Mouse (Mus musculus) cerebellum, postnatal 4 days (tissue): Measurements from ENCODE around the gene Zan.
"Not testable (repeated sequence)": the region's sequence is repeated elsewhere in the genome, so short reads cannot be mapped to it uniquely, and the experiment has no call there.

ENCODE experiments used
- DNase-seq, 2 experiments: peaks; one replicate each; pipeline ENCODE4 v3.0.0; 2022; ENCODE audit warnings: low spot score in 2 of 2, mixed read lengths in 1 of 2

Gene Zan

GRCm38 (mm10) chr5:137501709-137502666, 25.1 kb upstream of the Zan start, which contains the start of gene Pop7:
Gene Pop7 (minus strand): TSS chr5:137502518.
- DNase-seq = peak; percentile 98 to 99

- no peak for DNase-seq
These were observed 23.3 kb upstream of the Zan start for GRCm38 (mm10) chr5:137500186-137500585.

GRCm38 (mm10) chr5:137493831-137494230, 17.0 kb upstream of the Zan start:
- DNase-seq = no peak

- DNase-seq = peak in 1 of 2 experiments; percentile 36
These were observed 14.7 kb upstream of the Zan start for GRCm38 (mm10) chr5:137491559-137491958.

GRCm38 (mm10) chr5:137487616-137488015, 10.8 kb upstream of the Zan start:
- DNase-seq = no peak

GRCm38 (mm10) chr5:137485851-137486155, 8.9 kb upstream of the Zan start:
- DNase-seq = no peak

GRCm38 (mm10) chr5:137485071-137485850, 8.4 kb upstream of the Zan start:
- no peak for DNase-seq

GRCm38 (mm10) chr5:137481897-137482296, 5.0 kb upstream of the Zan start:
- no peak for DNase-seq

- DNase-seq = peak; percentile 53 to 86
These were observed 4.3 kb upstream of the Zan start for GRCm38 (mm10) chr5:137481138-137481537.

- DNase-seq = no peak
These were observed 2.5 kb downstream of the Zan start for GRCm38 (mm10) chr5:137474351-137474750.

GRCm38 (mm10) chr5:137472252-137472904, 4.5 kb downstream of the Zan start:
- DNase-seq = no peak

GRCm38 (mm10) chr5:137466946-137467345, 9.9 kb downstream of the Zan start:
- no peak for DNase-seq

GRCm38 (mm10) chr5:137465049-137465448, 11.8 kb downstream of the Zan start:
- DNase-seq = no peak

- DNase-seq = no peak
These were observed 20.8 kb downstream of the Zan start for GRCm38 (mm10) chr5:137455866-137456591.

GRCm38 (mm10) chr5:137455206-137455605, 21.7 kb downstream of the Zan start:
- no peak for DNase-seq

GRCm38 (mm10) chr5:137445536-137445935, 31.3 kb downstream of the Zan start:
- DNase-seq = no peak

- DNase-seq = no peak
These were observed 36.5 kb downstream of the Zan start for GRCm38 (mm10) chr5:137440216-137440855.

- peak in 1 of 2 experiments; percentile 37 for DNase-seq
These were observed 43.0 kb downstream of the Zan start for GRCm38 (mm10) chr5:137433889-137434288.

GRCm38 (mm10) chr5:137430402-137430801, 46.5 kb downstream of the Zan start:
- DNase-seq = not testable (repeated sequence)

GRCm38 (mm10) chr5:137425648-137426047, 51.2 kb downstream of the Zan start:
- DNase-seq = no peak

GRCm38 (mm10) chr5:137419841-137420240, 57.0 kb downstream of the Zan start:
- no peak for DNase-seq
